Mouse (Mus musculus) thymus, postnatal 0 days (tissue): Measurements from ENCODE around the gene C1qtnf9. TPM values are rescaled to one million over a fixed set of nuclear protein-coding genes. Genes with fewer than 3 reads are reported as not detected.

Experiments used
- DNase-seq: peaks from one replicate; pipeline ENCODE4 v3.0.0-alpha.2; 2015; ENCODE audit warnings: low spot score
- polyA plus RNA-seq: library from polyadenylated mRNA; unstranded; fragments of >200 nt; fragmentation: Nextera tagmentation; extraction: Ambion mirVana; gene quantifications from 2 replicates; pipeline ENCODE4 v1.2.1, GENCODE M21; 2015

C1qtnf9 gene
- 3.0 and 4.0 TPM in 2 replicates for polyA plus RNA-seq

GRCm38 (mm10) chr14:60767884-60768283 lies at the start of gene C1qtnf9:
C1qtnf9 (plus strand) TSS chr14:60768134.
- no peak for DNase-seq

GRCm38 (mm10) chr14:60721304-60721703 lies 46.6 kb upstream of the C1qtnf9 start:
- DNase-seq, result peak; percentile 66

DNA sequence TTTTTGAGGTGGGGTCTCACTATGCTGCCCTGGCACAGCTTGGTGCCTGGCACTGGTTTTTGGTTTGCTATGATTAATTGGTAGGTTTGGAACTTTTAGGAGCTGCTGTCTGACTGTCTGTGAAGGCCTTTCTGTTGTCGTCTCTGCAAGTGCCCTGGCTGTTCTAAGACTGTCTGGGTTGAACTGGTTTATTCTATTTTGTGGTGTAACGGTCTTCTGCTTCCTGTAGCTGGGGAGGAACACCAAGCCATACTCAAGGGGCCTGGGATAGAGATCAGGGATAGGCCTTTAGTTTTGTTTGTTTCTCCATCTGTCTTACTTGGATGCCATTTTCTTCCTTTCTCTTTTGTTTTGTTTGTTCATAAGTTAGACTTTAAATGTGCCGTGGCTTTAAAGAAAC lies 46.0 kb upstream of the C1qtnf9 start:
- peak; percentile 55 for DNase-seq

- DNase-seq, result no peak
Observed at GRCm38 (mm10) chr14:60726091-60726490, 41.8 kb upstream of the C1qtnf9 start.

GRCm38 (mm10) chr14:60727130-60727529 lies 40.8 kb upstream of the C1qtnf9 start:
- no peak for DNase-seq

- peak; percentile 76 for DNase-seq
Observed at GRCm38 (mm10) chr14:60732081-60732480, 35.9 kb upstream of the C1qtnf9 start.

GRCm38 (mm10) chr14:60732787-60733186 lies 35.1 kb upstream of the C1qtnf9 start:
- no peak for DNase-seq

DNA sequence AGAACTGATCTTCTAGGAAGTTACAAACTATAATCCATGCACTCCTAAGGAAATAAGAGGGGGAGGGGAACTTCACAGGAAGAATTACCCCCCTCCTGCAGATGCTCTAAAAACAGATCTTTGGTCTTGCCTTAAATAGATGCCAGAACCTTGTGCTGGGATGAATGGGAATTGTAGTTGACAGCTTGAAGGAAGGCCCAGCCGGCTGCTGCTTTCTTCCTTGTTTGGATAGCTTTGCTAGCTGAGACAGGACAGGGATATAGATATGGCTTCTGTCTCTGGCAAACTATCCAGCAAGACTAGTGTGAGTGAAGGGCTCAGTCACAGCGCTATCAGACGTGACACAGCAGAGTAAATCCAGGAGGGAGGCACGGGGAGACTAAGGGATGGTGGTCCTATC lies 34.2 kb upstream of the C1qtnf9 start:
- DNase-seq, result no peak

GRCm38 (mm10) chr14:60735206-60735605 lies 32.7 kb upstream of the C1qtnf9 start:
- no peak for DNase-seq

DNA sequence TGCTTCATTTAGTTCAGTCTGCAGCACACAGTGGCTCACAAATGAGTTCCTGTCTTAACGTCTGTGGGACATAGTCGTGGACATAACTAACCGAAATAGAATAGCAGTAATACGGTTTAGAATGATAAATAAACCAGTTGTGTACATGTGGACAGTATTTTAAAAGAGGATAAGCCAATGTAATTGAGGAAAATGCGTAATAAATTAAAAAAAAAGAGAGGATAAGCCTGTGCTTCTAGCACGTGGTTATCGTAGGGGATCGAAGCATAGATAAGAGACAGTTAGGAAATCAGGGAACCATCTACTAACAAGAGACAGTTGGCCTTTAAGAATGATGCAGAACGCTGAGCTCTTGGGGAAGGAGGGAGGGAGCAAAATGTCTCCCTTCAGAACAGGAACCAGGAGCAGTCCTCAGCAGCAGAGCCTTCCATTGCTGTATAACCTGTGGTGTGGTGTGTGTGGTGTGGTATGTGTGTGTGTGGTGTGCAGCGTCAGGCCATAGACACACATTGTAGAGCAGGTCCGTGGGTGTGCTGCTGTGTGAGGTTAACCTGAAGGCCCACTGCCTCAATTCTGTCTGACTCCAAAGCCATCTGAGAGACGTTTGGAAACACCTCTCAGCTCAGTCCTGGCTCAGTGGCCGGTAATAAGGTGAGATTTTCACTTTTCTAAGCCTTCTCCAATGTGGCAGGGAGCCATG lies 31.9 kb upstream of the C1qtnf9 start:
- no peak for DNase-seq

- DNase-seq, result peak; percentile 82
Observed at GRCm38 (mm10) chr14:60736591-60737192, 31.2 kb upstream of the C1qtnf9 start.

- peak; percentile 42 for DNase-seq
Observed at GRCm38 (mm10) chr14:60737202-60737611, 30.7 kb upstream of the C1qtnf9 start.

GRCm38 (mm10) chr14:60738434-60738938 lies 29.4 kb upstream of the C1qtnf9 start:
- DNase-seq, result peak; percentile 81

GRCm38 (mm10) chr14:60739155-60739554 lies 28.8 kb upstream of the C1qtnf9 start:
- no peak for DNase-seq

GRCm38 (mm10) chr14:60739616-60740015 lies 28.3 kb upstream of the C1qtnf9 start:
- DNase-seq, result peak; percentile 39

GRCm38 (mm10) chr14:60740507-60740906 lies 27.4 kb upstream of the C1qtnf9 start:
- DNase-seq, result no peak

GRCm38 (mm10) chr14:60741033-60741432 lies 26.9 kb upstream of the C1qtnf9 start:
- no peak for DNase-seq

DNA sequence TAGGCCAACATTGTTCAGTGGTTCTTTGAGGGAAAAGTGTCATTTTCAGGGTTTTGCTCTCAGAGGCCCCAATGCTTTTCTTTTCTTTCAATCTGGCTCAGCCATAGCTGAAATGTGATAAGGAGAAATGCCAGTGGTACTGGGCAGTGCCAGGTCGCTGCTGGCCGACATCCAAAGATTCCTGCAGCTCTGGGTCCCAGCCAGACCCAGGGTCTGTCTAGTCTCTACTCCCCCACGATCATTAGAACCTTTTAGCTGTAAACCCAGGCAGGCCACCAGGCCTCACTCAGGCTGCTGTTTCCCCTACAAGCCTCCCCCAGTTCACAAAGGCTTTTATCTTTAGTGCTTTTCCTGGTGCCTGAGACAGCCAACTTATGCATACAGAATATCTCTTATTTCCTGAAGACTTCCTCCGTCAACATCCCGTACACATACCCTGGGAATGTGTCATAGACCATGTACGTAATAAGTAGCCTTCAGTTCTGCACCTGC lies 26.4 kb upstream of the C1qtnf9 start:
- no peak for DNase-seq

DNA sequence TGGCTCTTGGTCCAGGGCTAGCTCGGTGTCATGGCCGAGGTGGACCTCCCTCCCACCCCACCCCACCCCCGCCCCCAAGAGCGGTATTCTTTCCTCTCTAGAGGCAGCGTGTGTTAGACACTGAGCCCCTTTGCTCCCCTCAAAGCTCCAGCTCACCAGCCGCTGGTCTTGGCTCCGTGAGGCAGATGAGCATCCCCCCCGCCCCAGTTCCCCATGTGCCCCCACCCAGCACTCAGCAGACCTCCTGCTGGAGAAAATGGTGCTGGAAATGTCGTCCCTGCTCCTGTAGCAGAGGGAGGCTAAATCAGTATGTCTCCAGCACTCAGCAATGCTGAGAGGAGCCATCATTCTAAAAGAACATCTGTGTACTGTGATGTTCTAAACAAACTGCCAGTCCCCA lies 24.3 kb upstream of the C1qtnf9 start:
- no peak for DNase-seq

GRCm38 (mm10) chr14:60745201-60745600 lies 22.7 kb upstream of the C1qtnf9 start:
- DNase-seq, result no peak

GRCm38 (mm10) chr14:60746141-60746540 lies 21.8 kb upstream of the C1qtnf9 start:
- no peak for DNase-seq

DNA sequence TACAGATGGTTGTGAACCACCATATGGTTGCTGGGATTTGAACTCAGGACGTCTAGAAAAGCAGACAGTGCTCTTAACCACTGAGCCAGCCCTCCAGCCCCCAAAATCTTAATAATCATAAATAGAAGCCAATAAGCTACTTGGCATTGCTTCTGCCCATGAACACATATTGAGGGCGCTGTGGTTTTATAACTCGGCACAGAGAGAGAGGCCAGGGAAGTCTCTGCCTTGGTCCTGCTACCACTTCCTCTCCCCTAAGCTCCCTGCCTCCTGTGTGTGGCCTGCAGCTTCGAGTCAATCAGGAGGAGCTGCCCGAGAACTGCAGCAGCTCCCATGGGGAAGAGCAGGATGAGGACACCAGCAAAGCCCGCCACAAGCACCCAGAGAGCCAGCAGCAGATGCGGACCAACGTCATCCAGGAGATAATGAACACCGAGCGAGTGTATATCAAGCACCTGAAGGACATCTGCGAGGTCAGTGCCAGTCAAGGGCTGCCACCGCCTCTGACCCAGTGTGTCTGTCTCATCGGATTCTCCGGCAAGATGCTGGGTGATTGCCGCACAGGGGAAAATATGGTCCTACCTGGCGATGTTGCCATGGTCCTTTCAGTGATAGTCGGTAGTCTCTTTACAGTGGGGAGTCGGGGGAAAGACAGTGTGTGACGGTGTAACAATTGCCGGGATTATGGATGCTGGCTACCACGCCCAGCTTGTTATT lies 20.6 kb upstream of the C1qtnf9 start:
- no peak for DNase-seq
